In the genomic region with DNA sequence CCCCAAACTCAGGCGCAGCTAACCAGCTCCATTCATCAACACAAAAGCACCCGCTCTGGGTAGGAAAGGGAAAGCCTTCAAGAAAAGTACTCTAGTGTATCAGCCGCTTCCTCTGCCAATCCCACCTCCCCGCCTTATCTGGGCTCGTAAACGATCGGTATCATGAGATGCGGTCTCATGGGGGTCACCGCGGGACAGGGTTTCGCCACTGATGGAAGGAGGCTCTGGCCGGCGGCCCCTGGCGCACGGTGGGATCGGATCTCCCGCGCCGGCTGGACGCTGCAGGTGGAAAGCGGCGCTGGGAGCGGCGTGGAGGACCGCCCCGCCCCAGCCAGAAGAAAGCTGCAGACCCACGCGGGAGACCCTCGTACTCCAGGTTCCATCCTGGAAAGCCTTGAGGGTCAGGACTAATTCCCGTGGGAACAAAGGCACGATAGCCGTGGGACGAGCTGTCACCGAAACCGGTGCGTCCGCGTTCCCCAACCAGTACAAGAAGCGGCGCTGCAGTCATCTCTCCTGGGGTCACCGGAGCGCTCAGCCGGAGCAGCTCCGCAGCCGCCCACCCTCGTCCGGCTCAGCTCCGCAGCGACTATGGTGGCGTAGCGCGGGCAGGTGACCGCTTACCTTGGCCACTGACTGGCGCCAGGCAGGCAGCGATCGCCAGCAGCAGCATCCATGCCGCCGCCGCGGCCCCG, we compare ENCODE assay signal across 8 mouse cellular contexts. TPM values are rescaled to one million over a fixed set of nuclear protein-coding genes. Genes with fewer than 3 reads are reported as not detected.
DNase-seq lines count a peak whose midpoint lies in the region; ATAC-seq lines count a peak whose summit lies in the region.

No protein-coding gene starts in this region.

- no peaks in the 10 kb centered on the region for H3K9me3 ChIP-seq in kidney, embryonic 15.5 days (replicated peaks)
- no peaks in the 10 kb centered on the region for H3K9me3 ChIP-seq in forebrain, embryonic 12.5 days
- H3K9me3 ChIP-seq in limb, embryonic 11.5 days (ENCODE audit: control insufficient read depth, low read length), result no peaks in the 10 kb centered on the region
- no peaks in the 10 kb centered on the region for H3K9me3 ChIP-seq in neural tube, embryonic 12.5 days

- H3K27ac ChIP-seq in kidney, embryonic 15.5 days, result peak overlapping the region; percentile 63
- peak overlapping the region; percentile 31; the same call in 1 of the 2 replicates for H3K27ac ChIP-seq in forebrain, embryonic 12.5 days
- H3K27ac ChIP-seq in limb, embryonic 11.5 days (replicated peaks; ENCODE audit: low read depth, low read length), result no peak overlapping the region
- H3K27ac ChIP-seq in neural tube, embryonic 12.5 days, result no peak overlapping the region

- no peaks in the 10 kb centered on the region for H3K36me3 ChIP-seq in kidney, embryonic 15.5 days
- H3K36me3 ChIP-seq in forebrain, embryonic 12.5 days (replicated peaks), result no peaks in the 10 kb centered on the region
- no peaks in the 10 kb centered on the region for H3K36me3 ChIP-seq in limb, embryonic 11.5 days (ENCODE audit: control insufficient read depth, insufficient read depth, low read length)
- H3K36me3 ChIP-seq in neural tube, embryonic 12.5 days, result no peaks in the 10 kb centered on the region

- DNase-seq in kidney, adult 11 months, result no peak
- DNase-seq in R1 (ENCODE audit: low read depth, low spot score), result peak; percentile 70
- DNase-seq in limb, embryonic 11.5 days (ENCODE audit: low spot score), result peak; percentile 69
- DNase-seq in T-cell, adult 2 months (ENCODE audit: low spot score), result no peak

- peak; percentile 63 for ATAC-seq in kidney, embryonic 15.5 days (replicated peaks; ENCODE audit: low FRiP score)
- ATAC-seq in forebrain, embryonic 12.5 days (ENCODE audit: low FRiP score), result peak; percentile 57; the same call in 1 of the 2 replicates
- peak; percentile 6; the same call in 1 of the 2 replicates for ATAC-seq in limb, embryonic 11.5 days (ENCODE audit: insufficient number of reproducible peaks, low FRiP score, low TSS enrichment, low read depth)
- ATAC-seq in neural tube, embryonic 12.5 days (ENCODE audit: low FRiP score, low read depth), result peak; percentile 45
- ATAC-seq in activated CD4-positive, CD25-positive, alpha-beta regulatory T cell, adult 4 months, result no peak

- H3K4me2 ChIP-seq in kidney, embryonic 15.5 days, result peak overlapping the region; percentile 99
- peak overlapping the region; percentile 95 for H3K4me2 ChIP-seq in forebrain, embryonic 12.5 days
- H3K4me2 ChIP-seq in limb, embryonic 11.5 days (ENCODE audit: low read depth, severe bottlenecking), result peak overlapping the region; percentile 98
- peak overlapping the region; percentile 99 for H3K4me2 ChIP-seq in neural tube, embryonic 12.5 days (replicated peaks)

- H3K4me3 ChIP-seq in kidney, embryonic 15.5 days (replicated peaks), result peak overlapping the region; percentile 72
- peak overlapping the region; percentile 62 for H3K4me3 ChIP-seq in forebrain, embryonic 12.5 days (replicated peaks)
- peak overlapping the region; percentile 54 for H3K4me3 ChIP-seq in limb, embryonic 11.5 days (ENCODE audit: low read depth, low read length)
- H3K4me3 ChIP-seq in neural tube, embryonic 12.5 days, result peak overlapping the region; percentile 61

- H3K9ac ChIP-seq in kidney, embryonic 15.5 days, result peak overlapping the region; percentile 61
- H3K9ac ChIP-seq in forebrain, embryonic 12.5 days, result peak overlapping the region; percentile 60
- H3K9ac ChIP-seq in limb, embryonic 11.5 days (ENCODE audit: low read length), result 0 out of 2 replicates have a peak overlapping the region, but pooled peaks have one; percentile 40
- peak overlapping the region; percentile 66 for H3K9ac ChIP-seq in neural tube, embryonic 12.5 days

- peaks cover 74% of the 10 kb centered on the region for H3K27me3 ChIP-seq in kidney, embryonic 15.5 days
- peaks cover 72% of the 10 kb centered on the region for H3K27me3 ChIP-seq in forebrain, embryonic 12.5 days
- H3K27me3 ChIP-seq in limb, embryonic 11.5 days (ENCODE audit: control insufficient read depth, insufficient read depth, low read length), result peaks cover 55% of the 10 kb centered on the region
- peaks cover 33% of the 10 kb centered on the region for H3K27me3 ChIP-seq in neural tube, embryonic 12.5 days (replicated peaks)

- H3K4me1 ChIP-seq in kidney, embryonic 15.5 days, result peaks cover 39% of the 10 kb centered on the region
- peaks cover 30% of the 10 kb centered on the region for H3K4me1 ChIP-seq in forebrain, embryonic 12.5 days
- H3K4me1 ChIP-seq in limb, embryonic 11.5 days (ENCODE audit: control insufficient read depth, insufficient read depth, low read length), result peaks cover 16% of the 10 kb centered on the region
- H3K4me1 ChIP-seq in neural tube, embryonic 12.5 days, result peaks cover 29% of the 10 kb centered on the region

- WGBS in kidney, embryonic 15.5 days, result under 1% methylated on average over 61 of the region's 61 CpGs
- 0% methylated on average over 61 of the region's 61 CpGs for WGBS in forebrain, embryonic 12.5 days
- WGBS in limb, embryonic 11.5 days, result under 1% methylated on average over 61 of the region's 61 CpGs
- under 1% methylated on average over 61 of the region's 61 CpGs for WGBS in neural tube, embryonic 12.5 days

RNA-seq across cellular contexts. Expression of a gene that starts 0.5 kb away (rescaled TPM):
- 14.6 and 15.0 TPM in 2 replicates for polyA plus RNA-seq in kidney, embryonic 15.5 days (2015; fragmentation: Nextera tagmentation; extraction: Ambion mirVana)
- 1.5 and 1.8 TPM in 2 replicates for polyA plus RNA-seq in forebrain, embryonic 12.5 days (2016; fragmentation: Nextera tagmentation; extraction: Ambion mirVana)
- 0.03 and 0.07 TPM in 2 replicates for polyA plus RNA-seq in limb, embryonic 11.5 days (2014; fragmentation: Nextera tagmentation; extraction: Ambion mirVana)
- polyA plus RNA-seq in neural tube, embryonic 12.5 days (2016; fragmentation: Nextera tagmentation; extraction: Ambion mirVana), result 1.4 TPM in 2 replicates
- under 1 TPM in 1 of 2 experiments, not detected in 1; 0.44 TPM for polyA plus RNA-seq in activated CD4-positive, CD25-positive, alpha-beta regulatory T cell, adult 4 months (2017; shearing (Covaris generic))

Comparison
In these comparisons a context has a peak if more than half of its experiments do, and no peak if none do; other contexts are left out.
1. H3K27ac ChIP-seq: peak in kidney, embryonic 15.5 days (single experiment) and forebrain, embryonic 12.5 days (single experiment); none in limb, embryonic 11.5 days (single experiment) and neural tube, embryonic 12.5 days (single experiment).
2. DNase-seq: peak in R1 (single experiment) and limb, embryonic 11.5 days (single experiment); none in kidney, adult 11 months (single experiment) and T-cell, adult 2 months (single experiment).
3. Peak in every context shown above with its lines, with median percentiles within 50 percentile points of each other: H3K4me2 ChIP-seq, H3K4me3 ChIP-seq and H3K9ac ChIP-seq.